Mouse (Mus musculus) ES-E14 (cell line): ENCODE data around the gene Fxyd2. TPM values are rescaled to one million over a fixed set of nuclear protein-coding genes. Genes with fewer than 3 reads are reported as not detected.

Experiments
- DNase-seq: peaks from one replicate; pipeline ENCODE4 v3.0.0-alpha.2; 2013; ENCODE audit warnings: low read depth, low spot score
- H3K27ac ChIP-seq: 2 replicates; pipeline ENCODE4 v1.5.1; 2012; ENCODE audit warnings: low read depth, mild to moderate bottlenecking, low read length, moderate library complexity, mixed read lengths; ENCODE audit not compliant: poor library complexity, insufficient read depth, severe bottlenecking
- H3K36me3 ChIP-seq: 2 replicates; pipeline ENCODE4 v1.6.1; 2012; ENCODE audit warnings: mild to moderate bottlenecking, low read length, moderate library complexity, mixed read lengths; ENCODE audit not compliant: control insufficient read depth, poor library complexity, insufficient read depth, severe bottlenecking
- H3K4me1 ChIP-seq, 2 experiments: fragments of 150-350 bp in 1 of 2; sonication (generic) in 1 of 2; 2 replicates each; pipeline ENCODE4 v1.6.1; 2012; ENCODE audit warnings: low read length in 2 of 2, mild to moderate bottlenecking in 1 of 2, mixed read lengths in 1 of 2; ENCODE audit not compliant: control insufficient read depth in 2 of 2, insufficient read depth in 2 of 2, poor library complexity in 1 of 2
- H3K4me3 ChIP-seq, 2 experiments: fragments of 150-350 bp in 1 of 2; sonication (generic) in 1 of 2; 2 replicates each; pipeline ENCODE4 v1.5.1; 2012; ENCODE audit warnings: low read length in 2 of 2, low read depth in 1 of 2, mild to moderate bottlenecking in 1 of 2, mixed read lengths in 1 of 2; ENCODE audit not compliant: insufficient read depth in 1 of 2, poor library complexity in 1 of 2, severe bottlenecking in 1 of 2
- H3K9ac ChIP-seq: 2 replicates; pipeline ENCODE4 v1.6.1; 2012; ENCODE audit warnings: low read depth, mild to moderate bottlenecking, low read length, mixed read lengths; ENCODE audit not compliant: poor library complexity, insufficient read depth, severe bottlenecking
- H3K9me3 ChIP-seq: fragments of 150-350 bp; sonication (generic); 2 replicates; pipeline ENCODE4 v1.6.1; 2012; ENCODE audit warnings: low read depth, mild to moderate bottlenecking, low read length; ENCODE audit not compliant: control insufficient read depth, insufficient read depth
- CHD2 ChIP-seq: IDR thresholded peaks from 2 replicates; pipeline ENCODE4 v1.6.1; 2014; ENCODE audit warnings: mild to moderate bottlenecking, low read depth, low read length, inconsistent platforms
- HCFC1 ChIP-seq: IDR thresholded peaks from 2 replicates; pipeline ENCODE4 v1.6.1; 2012; ENCODE audit warnings: low read length, inconsistent platforms, borderline replicate concordance; ENCODE audit not compliant: insufficient read depth
- MAFK ChIP-seq: IDR thresholded peaks from 2 replicates; pipeline ENCODE4 v1.6.1; 2014; ENCODE audit warnings: mild to moderate bottlenecking, low read depth, low read length, inconsistent platforms; ENCODE audit not compliant: insufficient read depth
- ZC3H11A ChIP-seq: IDR thresholded peaks from 2 replicates; pipeline ENCODE4 v1.6.1; 2012; ENCODE audit warnings: low read depth, mild to moderate bottlenecking, inconsistent platforms, low read length, borderline replicate concordance
- ZNF384 ChIP-seq: IDR thresholded peaks from 2 replicates; pipeline ENCODE4 v1.6.1; 2012; ENCODE audit warnings: low read depth, low read length, inconsistent platforms
- in situ Hi-C, 2 experiments: fragments of 600-800 bp; cut with MboI; formaldehyde crosslinking; loops; one replicate each; pipeline ENCODE4 v1.15.1; 2025; ENCODE audit warnings: low sequenced_read_pairs in 2 of 2, inconsistent platforms in 1 of 2; ENCODE audit not compliant: unreplicated experiment in 2 of 2
- total RNA-seq: library from RNA; depleted of rRNA; stranded (reverse); fragments of 300-350 nt; gene quantifications from 2 replicates; pipeline ENCODE4 v1.2.3, GENCODE M21; 2012

The Fxyd2 gene
- total RNA-seq, 1 experiment, result 2.2 TPM

GRCm38 (mm10) chr9:45389596-45389995, 9.9 kb upstream of the Fxyd2 start:
- H3K9ac ChIP-seq, result no peak overlapping the region
- H3K27ac ChIP-seq, result no peak overlapping the region; the same call in 1 of the 2 replicates
- H3K9me3 ChIP-seq, result no peaks in the 10 kb centered on the region
- TF ChIP-seq CHD2 (no peak), HCFC1 (no peak), ZC3H11A (no peak), MAFK (no peak), ZNF384 (no peak)
- no peak overlapping the region for H3K4me3 ChIP-seq
- H3K4me1 ChIP-seq, result peaks cover 0 to 6% of the 10 kb centered on the region in 2 experiments; a peak in 1 of 4 replicates
- peaks cover 26% of the 10 kb centered on the region; the same call in 1 of the 2 replicates for H3K36me3 ChIP-seq
- DNase-seq, result no peak
- in situ Hi-C loops, result loop anchor here (5.0 to 10.0 kb wide), 2 partner anchors 42 to 85 kb away; no protein-coding TSS in a partner anchor

GRCm38 (mm10) chr9:45391299-45391698, 8.2 kb upstream of the Fxyd2 start:
- in situ Hi-C loops, result no loop called here
- H3K36me3 ChIP-seq, result peaks cover 37% of the 10 kb centered on the region; the same call in 1 of the 2 replicates
- no peak for TF ChIP-seq HCFC1
- TF ChIP-seq ZNF384, result no peak
- no peak for TF ChIP-seq MAFK
- no peak for TF ChIP-seq ZC3H11A
- TF ChIP-seq CHD2, result no peak

GRCm38 (mm10) chr9:45395218-45395617, 4.3 kb upstream of the Fxyd2 start:
- in situ Hi-C loops, result no loop called here
- no peak for DNase-seq
- Histone ChIP-seq H3K4me1 (peaks cover 5 to 9% of the 10 kb centered on the region in 2 experiments; a peak in 2 of 4 replicates), H3K36me3 (peaks cover 35% of the 10 kb centered on the region; the same call in 1 of the 2 replicates), H3K4me3 (no peak overlapping the region), H3K27ac (no peak overlapping the region), H3K9me3 (no peaks in the 10 kb centered on the region), H3K9ac (no peak overlapping the region)
- no peak for TF ChIP-seq CHD2
- no peak for TF ChIP-seq HCFC1
- no peak for TF ChIP-seq MAFK

More at GRCm38 (mm10) chr9:45391299-45391698, 8.2 kb upstream of the Fxyd2 start:
- H3K4me1 ChIP-seq, result peaks cover 0 to 6% of the 10 kb centered on the region in 2 experiments; a peak in 2 of 4 replicates
- no peak overlapping the region for H3K4me3 ChIP-seq
- no peaks in the 10 kb centered on the region for H3K9me3 ChIP-seq
- no peak overlapping the region for H3K9ac ChIP-seq
- H3K27ac ChIP-seq, result no peak overlapping the region
- DNase-seq, result no peak

GRCm38 (mm10) chr9:45395796-45396195, 3.7 kb upstream of the Fxyd2 start:
- TF ChIP-seq ZNF384 (no peak), CHD2 (no peak), HCFC1 (no peak), MAFK (no peak), ZC3H11A (no peak)
- DNase-seq, result no peak
- Histone ChIP-seq H3K4me3 (no peak overlapping the region), H3K36me3 (peaks cover 35% of the 10 kb centered on the region; the same call in 1 of the 2 replicates), H3K9me3 (no peaks in the 10 kb centered on the region), H3K4me1 (peaks cover 5 to 6% of the 10 kb centered on the region in 2 experiments; a peak in 2 of 4 replicates), H3K27ac (no peak overlapping the region; the same call in 1 of the 2 replicates), H3K9ac (no peak overlapping the region)
- in situ Hi-C loops, result no loop called here

- no peak overlapping the region for H3K4me3 ChIP-seq
- peak overlapping the region; percentile 26; the same call in 1 of the 2 replicates for H3K27ac ChIP-seq
- in situ Hi-C loops, result no loop called here
- H3K9me3 ChIP-seq, result no peaks in the 10 kb centered on the region
- H3K4me1 ChIP-seq, result peaks cover 5% of the 10 kb centered on the region in 2 experiments; a peak in 2 of 4 replicates
- no peak for DNase-seq
- no peak overlapping the region for H3K9ac ChIP-seq
- peaks cover 21% of the 10 kb centered on the region; the same call in 1 of the 2 replicates for H3K36me3 ChIP-seq
- TF ChIP-seq ZNF384 (no peak), MAFK (no peak), HCFC1 (no peak), CHD2 (no peak), ZC3H11A (no peak)
These were observed 1.1 kb upstream of the Fxyd2 start for GRCm38 (mm10) chr9:45398336-45398735.
